Mouse (Mus musculus): ENCODE results near the gene Gm21961. TPM values are rescaled to one million over a fixed set of nuclear protein-coding genes. Genes with fewer than 3 reads are reported as not detected.

Gm21961 gene
- polyA plus RNA-seq, 1 experiment from 2014 or later = not detected

- WGBS = 90% methylated on average over 7 of the region's 7 CpGs
- no peak overlapping the region for H3K4me2 ChIP-seq (replicated peaks; ENCODE audit: low read depth)
- H3K4me1 ChIP-seq (replicated peaks; ENCODE audit: control insufficient read depth, insufficient read depth, low read length) = no peaks in the 10 kb centered on the region
- H3K27me3 ChIP-seq (replicated peaks; ENCODE audit: control insufficient read depth, insufficient read depth, low read length) = no peaks in the 10 kb centered on the region
- ATAC-seq = no peak
- H3K4me3 ChIP-seq (ENCODE audit: low read depth, low read length) = no peak overlapping the region
- H3K9me3 ChIP-seq (ENCODE audit: control insufficient read depth) = no peaks in the 10 kb centered on the region
- TF ChIP-seq CTCF (IDR thresholded peaks at IDR 0.05; ENCODE audit: low read depth) = no peak
- no peak overlapping the region for H3K9ac ChIP-seq (ENCODE audit: low read depth, low read length)
- H3K27ac ChIP-seq (ENCODE audit: low read depth, low read length) = no peak overlapping the region
- H3K36me3 ChIP-seq (ENCODE audit: control insufficient read depth, insufficient read depth) = no peaks in the 10 kb centered on the region
Observed at GRCm38 (mm10) chr15:64976044-64976805, 38.5 kb downstream of the Gm21961 start.

Other genes starting within 250 kb of the Gm21961 start
- not detected in 2 replicates for gene Gm21798, start 197.2 kb downstream of the Gm21961 start, polyA plus RNA-seq (2015; fragmentation: Nextera tagmentation; extraction: Ambion mirVana)

All from intestine, postnatal 0 days (tissue).